21 mouse cellular contexts compared by ENCODE assay signal in the genomic region with DNA sequence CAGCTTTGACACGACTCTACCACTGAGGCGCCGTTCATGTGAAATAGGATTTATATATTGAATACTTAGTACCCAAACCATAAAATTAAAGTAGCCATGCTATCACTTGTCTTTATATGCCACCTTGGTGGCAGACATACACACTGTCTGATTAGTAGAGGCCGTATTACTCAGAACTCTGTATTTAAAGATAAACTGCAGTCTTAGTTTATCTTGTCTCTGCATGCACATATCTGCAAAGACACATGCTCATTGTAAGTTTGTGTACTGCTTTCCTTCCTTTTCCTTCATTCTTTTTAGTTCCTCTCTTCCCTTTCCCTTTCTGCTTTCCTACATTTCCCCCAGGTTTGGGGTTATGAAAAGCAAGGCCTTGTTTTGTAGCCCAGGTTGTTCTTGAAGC. TPM values are rescaled to one million over a fixed set of nuclear protein-coding genes. Genes with fewer than 3 reads are reported as not detected.
DNase-seq lines count a peak whose midpoint lies in the region; ATAC-seq lines count a peak whose summit lies in the region.
"Had no signal": no experiment of that assay in that cellular context is flagged by ENCODE, and none has a peak within 500 bp of the region (broad histone marks: within the 10 kb centered on the region; RNA-seq: fewer than 3 reads in every experiment).

No protein-coding gene starts in this region.

- H3K27me3 ChIP-seq in liver, embryonic 11.5 days (replicated peaks; ENCODE audit: control insufficient read depth, insufficient read depth, low read length), result no peaks in the 10 kb centered on the region
- no peaks in the 10 kb centered on the region for H3K27me3 ChIP-seq in liver, embryonic 12.5 days (replicated peaks)
- no peaks in the 10 kb centered on the region for H3K27me3 ChIP-seq in forebrain, embryonic 16.5 days (replicated peaks; ENCODE audit: control insufficient read depth, insufficient read depth, low read length)
- H3K27me3 ChIP-seq in forebrain, embryonic 11.5 days (ENCODE audit: control insufficient read depth, insufficient read depth, low read length), result no peaks in the 10 kb centered on the region
- H3K27me3 ChIP-seq: CH12.LX; forebrain, embryonic 12.5 days; hindbrain, embryonic 12.5 days had no signal

- no peak overlapping the region for H3K4me3 ChIP-seq in liver, embryonic 11.5 days (ENCODE audit: low read depth, low read length)
- peak overlapping the region; percentile 26 for H3K4me3 ChIP-seq in liver, embryonic 12.5 days
- no peak overlapping the region for H3K4me3 ChIP-seq in forebrain, embryonic 16.5 days (replicated peaks; ENCODE audit: low read length)
- H3K4me3 ChIP-seq in forebrain, embryonic 11.5 days (ENCODE audit: low read depth, low read length), result no peak overlapping the region
- H3K4me3 ChIP-seq: forebrain, embryonic 12.5 days; heart, embryonic 10.5 days; hindbrain, embryonic 12.5 days had no signal

- H3K9me3 ChIP-seq in liver, embryonic 11.5 days (ENCODE audit: control insufficient read depth, low read length), result no peaks in the 10 kb centered on the region
- H3K9me3 ChIP-seq in liver, embryonic 12.5 days (replicated peaks), result no peaks in the 10 kb centered on the region; the same call in 1 of the 2 replicates
- no peaks in the 10 kb centered on the region for H3K9me3 ChIP-seq in forebrain, embryonic 16.5 days (ENCODE audit: control insufficient read depth, low read length)
- no peaks in the 10 kb centered on the region for H3K9me3 ChIP-seq in forebrain, embryonic 11.5 days (ENCODE audit: control insufficient read depth, low read length)
- H3K9me3 ChIP-seq: forebrain, embryonic 12.5 days; heart, embryonic 10.5 days; hindbrain, embryonic 12.5 days had no signal

- H3K36me3 ChIP-seq in liver, embryonic 11.5 days (ENCODE audit: control insufficient read depth, insufficient read depth, low read length), result peaks cover 26% of the 10 kb centered on the region
- H3K36me3 ChIP-seq in liver, embryonic 12.5 days, result peaks cover 64% of the 10 kb centered on the region
- peaks cover 13% of the 10 kb centered on the region for H3K36me3 ChIP-seq in forebrain, embryonic 16.5 days (ENCODE audit: control insufficient read depth, insufficient read depth)
- no peaks in the 10 kb centered on the region; the same call in 1 of the 2 replicates for H3K36me3 ChIP-seq in forebrain, embryonic 11.5 days (ENCODE audit: control insufficient read depth, insufficient read depth, low read length)

- DNase-seq in liver, embryonic 11.5 days (ENCODE audit: low spot score), result no peak
- DNase-seq in liver, result no peak
- DNase-seq in c-Kit-negative CD71-positive TER-119-positive erythroid progenitor cells, embryonic 14.5 days (ENCODE audit: low read depth, low spot score), result peak; percentile 72
- no peak for DNase-seq in layer of hippocampus, adult 11-12 months (ENCODE audit: low spot score)
- no peak for DNase-seq in forebrain, embryonic 11.5 days (ENCODE audit: low spot score)
- DNase-seq: cerebellum, adult 11 months; cerebellum, postnatal 10 days; embryo, embryonic 11 days; gastrocnemius, postnatal 25 days; heart, postnatal 14 days; kidney, adult 2 months; kidney, postnatal 10 days; lung, postnatal 10 days; right cerebral cortex, postnatal 4 days had no signal

- peak overlapping the region; percentile 48 for H3K4me2 ChIP-seq in liver, embryonic 11.5 days
- H3K4me2 ChIP-seq in liver, embryonic 12.5 days, result peak overlapping the region; percentile 64
- H3K4me2 ChIP-seq in forebrain, embryonic 16.5 days (ENCODE audit: low read length), result no peak overlapping the region
- no peak overlapping the region for H3K4me2 ChIP-seq in forebrain, embryonic 11.5 days (ENCODE audit: low read depth, low read length, severe bottlenecking)
- H3K4me2 ChIP-seq: forebrain, embryonic 12.5 days; hindbrain, embryonic 12.5 days had no signal

- peak overlapping the region; percentile 64 for H3K27ac ChIP-seq in liver, embryonic 11.5 days (ENCODE audit: low read depth, low read length)
- H3K27ac ChIP-seq in liver, embryonic 12.5 days, result peak overlapping the region; percentile 94
- no peak overlapping the region for H3K27ac ChIP-seq in forebrain, embryonic 16.5 days (ENCODE audit: low read length)
- no peak overlapping the region for H3K27ac ChIP-seq in forebrain, embryonic 11.5 days (ENCODE audit: low read depth, low read length)
- H3K27ac ChIP-seq: forebrain, embryonic 12.5 days; heart, embryonic 10.5 days; hindbrain, embryonic 12.5 days had no signal

- WGBS in liver, embryonic 11.5 days, result 75% methylated on average over 4 of the region's 4 CpGs
- WGBS in liver, embryonic 12.5 days (ENCODE audit: insufficient replicate concordance), result 51% methylated on average over 4 of the region's 4 CpGs
- 96% methylated on average over 4 of the region's 4 CpGs for WGBS in forebrain, embryonic 16.5 days
- WGBS in forebrain, embryonic 11.5 days, result 96% methylated on average over 4 of the region's 4 CpGs

- no peak overlapping the region for H3K9ac ChIP-seq in liver, embryonic 11.5 days (ENCODE audit: low read depth, low read length)
- H3K9ac ChIP-seq in liver, embryonic 12.5 days, result peak overlapping the region; percentile 63
- no peak overlapping the region for H3K9ac ChIP-seq in forebrain, embryonic 16.5 days (replicated peaks; ENCODE audit: low read depth, low read length)
- H3K9ac ChIP-seq in forebrain, embryonic 11.5 days (ENCODE audit: low read length), result no peak overlapping the region
- H3K9ac ChIP-seq: forebrain, embryonic 12.5 days; hindbrain, embryonic 12.5 days had no signal

- ATAC-seq in liver, embryonic 11.5 days (replicated peaks; ENCODE audit: low FRiP score), result peak; percentile 94
- peak; percentile 93 for ATAC-seq in liver, embryonic 12.5 days
- peak; percentile 94 for ATAC-seq in megakaryocyte progenitor cell, adult 5-6 weeks (replicated peaks; ENCODE audit: poor library complexity)
- ATAC-seq in forebrain, embryonic 16.5 days, result no peak
- ATAC-seq in forebrain, embryonic 11.5 days (replicated peaks; ENCODE audit: low FRiP score), result no peak

- H3K4me1 ChIP-seq in liver, embryonic 11.5 days (replicated peaks; ENCODE audit: control insufficient read depth, insufficient read depth, low read length), result peaks cover 12% of the 10 kb centered on the region; the same call in 1 of the 2 replicates
- H3K4me1 ChIP-seq in liver, embryonic 12.5 days, result peaks cover 47% of the 10 kb centered on the region
- H3K4me1 ChIP-seq in forebrain, embryonic 16.5 days (replicated peaks; ENCODE audit: control insufficient read depth, insufficient read depth, low read length), result no peaks in the 10 kb centered on the region
- no peaks in the 10 kb centered on the region for H3K4me1 ChIP-seq in forebrain, embryonic 11.5 days (replicated peaks; ENCODE audit: control insufficient read depth, insufficient read depth, low read length)
- H3K4me1 ChIP-seq: forebrain, embryonic 12.5 days; heart, embryonic 10.5 days; hindbrain, embryonic 12.5 days had no signal

RNA-seq across cellular contexts. Expression of gene Tmem33, which starts 20.0 kb away (rescaled TPM):
- 122 and 138 TPM in 2 replicates for polyA plus RNA-seq in liver, embryonic 11.5 days (2014; fragmentation: Nextera tagmentation; extraction: Ambion mirVana)
- polyA plus RNA-seq in liver, embryonic 12.5 days (2016; fragmentation: Nextera tagmentation; extraction: Ambion mirVana), result 114 and 118 TPM in 2 replicates
- total RNA-seq in megakaryocyte progenitor cell, adult 5-6 weeks (2015), result 127 and 143 TPM in 2 replicates
- 47.1 and 57.8 TPM in 2 replicates for total RNA-seq in megakaryocyte progenitor cell, adult 5-6 weeks (2017)
- polyA plus RNA-seq in forebrain, embryonic 16.5 days (2015; fragmentation: Nextera tagmentation; extraction: Ambion mirVana), result 82.9 and 83.1 TPM in 2 replicates
- polyA plus RNA-seq in forebrain, embryonic 11.5 days (2014; fragmentation: Nextera tagmentation; extraction: Ambion mirVana), result 106 and 117 TPM in 2 replicates

RNA-seq across cellular contexts. Expression of gene Slc30a9, which starts 26.4 kb away (rescaled TPM):
- 98.6 and 104 TPM in 2 replicates for polyA plus RNA-seq in liver, embryonic 11.5 days (2014; fragmentation: Nextera tagmentation; extraction: Ambion mirVana)
- polyA plus RNA-seq in liver, embryonic 12.5 days (2016; fragmentation: Nextera tagmentation; extraction: Ambion mirVana), result 84.6 and 86.4 TPM in 2 replicates
- 23.6 and 28.2 TPM in 2 replicates for total RNA-seq in megakaryocyte progenitor cell, adult 5-6 weeks (2015)
- 28.5 and 37.9 TPM in 2 replicates for total RNA-seq in megakaryocyte progenitor cell, adult 5-6 weeks (2017)
- polyA plus RNA-seq in forebrain, embryonic 16.5 days (2015; fragmentation: Nextera tagmentation; extraction: Ambion mirVana), result 147 and 159 TPM in 2 replicates
- 126 and 131 TPM in 2 replicates for polyA plus RNA-seq in forebrain, embryonic 11.5 days (2014; fragmentation: Nextera tagmentation; extraction: Ambion mirVana)

Comparison
In these comparisons a context has a peak if more than half of its experiments do, and no peak if none do; other contexts are left out.
1. ATAC-seq: peak in liver, embryonic 11.5 days (single experiment), liver, embryonic 12.5 days (single experiment) and megakaryocyte progenitor cell, adult 5-6 weeks (single experiment); none in forebrain, embryonic 16.5 days (single experiment) and forebrain, embryonic 11.5 days (single experiment).
2. H3K27ac ChIP-seq: peak in liver, embryonic 11.5 days (single experiment) and liver, embryonic 12.5 days (single experiment); none in forebrain, embryonic 16.5 days (single experiment) and forebrain, embryonic 11.5 days (single experiment).
3. H3K4me2 ChIP-seq: peak in liver, embryonic 11.5 days (single experiment) and liver, embryonic 12.5 days (single experiment); none in forebrain, embryonic 16.5 days (single experiment) and forebrain, embryonic 11.5 days (single experiment).